Mouse (Mus musculus) heart, postnatal 4 days (tissue): ENCODE results near the gene Exph5. TPM values are rescaled to one million over a fixed set of nuclear protein-coding genes. Genes with fewer than 3 reads are reported as not detected.
A peak's percentile ranks its signal among the peaks of the same experiment; 100 is the strongest.

Source experiments
- DNase-seq: peaks from one replicate; pipeline ENCODE4 v3.0.0; 2021
- total RNA-seq, 2 experiments: library from RNA; stranded (reverse); gene quantifications; 2 replicates each; pipeline ENCODE4 v1.2.3; 2021

Exph5 gene
- total RNA-seq, 2 experiments from 2014 or later = 0.36 to 0.38 TPM

DNA sequence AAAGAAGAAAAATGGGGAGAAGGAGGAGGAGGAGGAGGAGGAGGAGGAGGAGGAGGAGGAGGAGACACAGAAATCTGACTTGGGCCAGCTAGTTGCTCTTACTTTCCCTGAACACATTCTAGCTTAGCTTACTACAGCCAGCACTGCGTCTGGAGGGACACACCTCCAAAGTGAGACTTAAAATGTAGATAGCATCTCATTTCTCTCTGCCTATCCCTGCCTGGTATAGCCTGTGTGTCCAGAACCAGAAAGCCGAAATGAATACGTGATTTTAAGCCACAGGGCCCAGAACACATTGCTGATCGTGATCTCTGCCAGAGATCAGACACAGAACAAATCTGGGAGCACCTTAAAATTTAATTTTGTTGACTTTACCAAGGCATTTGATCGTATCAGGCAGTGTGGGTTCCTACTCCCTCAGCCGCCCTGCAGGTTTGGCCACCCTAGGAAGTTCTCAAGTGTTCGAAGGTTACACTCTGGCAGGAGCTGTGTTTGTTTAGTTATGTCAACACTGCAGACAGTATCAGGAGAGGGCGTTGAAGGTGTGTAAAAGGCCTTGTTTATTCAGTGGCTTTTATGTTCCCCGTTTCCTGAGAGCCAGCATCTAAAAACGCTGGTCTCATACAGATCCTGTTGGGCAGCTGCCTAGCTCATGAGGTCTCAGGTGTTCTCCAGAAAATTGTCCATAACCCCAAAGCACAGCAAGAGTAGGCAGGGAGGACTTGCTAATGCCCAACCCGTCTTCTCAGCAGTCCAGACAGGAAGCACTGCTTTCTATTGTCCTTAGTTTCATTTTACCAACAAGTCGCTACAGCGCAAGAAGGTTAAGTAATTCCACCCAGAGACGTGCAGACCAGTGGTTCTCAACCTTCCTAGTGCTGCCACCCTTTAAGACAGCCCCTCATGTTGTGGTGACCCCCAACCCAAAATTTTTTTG is 55.0 kb downstream of the Exph5 start:
- DNase-seq = no peak

DNA sequence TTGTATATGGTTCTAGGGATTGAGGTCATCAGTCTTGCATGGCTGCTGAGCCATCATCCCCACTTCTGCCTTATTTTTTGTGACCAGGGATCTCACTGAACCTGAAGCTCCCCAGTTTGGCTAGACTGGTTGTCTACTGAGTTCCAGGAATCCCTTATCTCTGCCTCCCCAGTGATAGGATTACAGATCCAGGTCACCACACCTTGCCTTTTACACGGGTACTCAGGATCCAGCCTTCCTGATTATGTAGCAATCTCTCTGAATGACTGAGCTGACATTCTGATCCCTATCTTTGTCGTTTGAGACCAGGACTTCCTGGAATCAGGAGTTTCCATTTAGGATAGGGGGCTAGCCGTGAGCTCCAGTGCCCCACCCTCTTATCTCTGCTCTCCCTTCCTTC is 69.9 kb downstream of the Exph5 start:
- DNase-seq = no peak

GRCm38 (mm10) chr9:53375907-53376306 is 74.4 kb downstream of the Exph5 start:
- DNase-seq = peak; percentile 37

- no peak for DNase-seq
Measured at GRCm38 (mm10) chr9:53376820-53377219, 75.3 kb downstream of the Exph5 start.

- DNase-seq = no peak
Measured at GRCm38 (mm10) chr9:53377597-53377996, 76.1 kb downstream of the Exph5 start.

- DNase-seq = no peak
Measured at GRCm38 (mm10) chr9:53378171-53378570, 76.7 kb downstream of the Exph5 start.

GRCm38 (mm10) chr9:53380595-53380994 is 79.1 kb downstream of the Exph5 start:
- no peak for DNase-seq

GRCm38 (mm10) chr9:53381113-53381615 is 79.7 kb downstream of the Exph5 start:
- no peak for DNase-seq

DNA sequence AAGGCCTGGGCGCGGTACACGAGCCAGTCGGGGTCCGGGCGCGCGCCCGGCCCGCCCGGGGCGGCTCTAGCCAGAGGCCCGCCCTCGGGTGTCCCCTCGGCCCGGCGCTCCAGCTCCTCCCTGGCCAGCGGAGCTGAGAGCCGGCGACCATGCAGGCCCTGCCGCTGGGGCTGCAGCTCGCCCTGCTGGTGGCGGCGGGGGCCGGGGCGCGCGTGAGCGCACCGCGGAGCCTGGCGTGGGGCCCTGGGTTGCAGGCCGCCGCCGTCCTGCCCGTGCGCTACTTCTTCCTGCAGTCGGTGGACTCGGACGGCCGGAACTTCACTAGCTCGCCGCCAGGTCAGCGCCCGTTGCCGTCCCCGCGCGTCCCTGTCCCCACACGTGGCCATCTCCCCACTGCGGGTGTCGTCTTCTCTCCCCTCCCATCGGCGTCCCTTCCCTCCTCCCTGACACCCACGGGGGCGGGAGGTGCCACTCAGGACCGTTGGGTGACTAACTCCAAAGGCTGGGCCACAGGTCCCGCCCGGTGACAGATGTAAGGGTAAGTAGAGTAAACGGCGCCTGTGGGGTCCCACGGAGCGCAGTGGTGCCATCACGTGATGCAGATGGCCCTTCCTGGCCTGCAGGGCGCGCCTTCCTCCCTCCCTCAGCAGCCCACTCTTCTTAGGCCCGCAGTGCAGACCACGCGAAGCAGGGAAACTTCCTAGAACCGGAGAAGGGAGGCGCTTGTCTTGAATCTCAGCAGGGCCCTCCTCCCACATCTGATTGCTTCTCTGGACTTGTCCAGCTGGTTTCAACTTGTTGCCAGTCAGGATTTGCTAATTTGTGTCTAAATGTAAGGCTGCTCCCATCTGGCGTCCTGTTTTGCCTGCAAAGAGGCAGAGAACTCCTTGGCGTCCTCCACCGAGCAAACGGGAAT is 82.7 kb downstream of the Exph5 start, which contains the start of gene Kdelc2:
TSS of gene Kdelc2 (plus strand) at position 75 of the 916 bp plus-strand sequence.
- peak; percentile 76 for DNase-seq

DNA sequence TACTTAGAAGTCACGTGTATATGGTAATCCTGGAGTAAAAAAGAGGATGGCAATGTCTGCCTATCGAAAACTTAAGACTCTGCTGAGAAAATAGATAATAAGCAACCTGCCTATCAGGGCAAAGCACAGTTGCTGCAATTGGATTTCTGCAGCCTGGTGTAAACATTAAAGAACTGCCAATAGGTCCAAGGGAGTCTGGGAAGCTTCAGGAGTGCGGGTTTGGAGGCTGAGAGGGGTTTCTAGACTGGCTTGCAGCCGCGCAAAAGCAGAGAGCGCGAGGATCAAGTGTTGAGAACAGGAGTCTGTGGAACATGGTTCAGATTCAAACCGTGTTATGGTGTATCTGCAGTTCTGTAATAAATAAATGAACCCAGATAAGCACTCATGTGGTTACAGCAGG is 83.4 kb downstream of the Exph5 start:
- DNase-seq = no peak

DNA sequence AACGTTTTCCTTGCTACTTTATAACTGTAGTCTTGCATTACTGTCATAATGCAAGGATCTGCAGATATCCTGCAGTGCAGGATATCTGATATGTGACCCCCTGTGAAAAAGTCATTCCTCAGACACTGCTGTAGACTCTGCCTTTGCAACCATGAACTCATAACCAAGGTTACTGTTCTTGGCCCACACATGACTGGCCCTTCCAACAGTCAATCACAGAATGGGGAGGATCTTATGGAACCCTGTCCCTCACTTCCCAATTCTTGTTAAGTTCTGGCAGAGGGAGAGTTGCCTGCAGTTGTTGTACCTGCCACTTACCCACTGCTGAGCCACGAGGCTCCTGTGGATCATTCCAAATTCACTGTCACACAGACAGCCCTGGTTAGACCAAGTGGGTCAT is 86.0 kb downstream of the Exph5 start:
- no peak for DNase-seq

DNA sequence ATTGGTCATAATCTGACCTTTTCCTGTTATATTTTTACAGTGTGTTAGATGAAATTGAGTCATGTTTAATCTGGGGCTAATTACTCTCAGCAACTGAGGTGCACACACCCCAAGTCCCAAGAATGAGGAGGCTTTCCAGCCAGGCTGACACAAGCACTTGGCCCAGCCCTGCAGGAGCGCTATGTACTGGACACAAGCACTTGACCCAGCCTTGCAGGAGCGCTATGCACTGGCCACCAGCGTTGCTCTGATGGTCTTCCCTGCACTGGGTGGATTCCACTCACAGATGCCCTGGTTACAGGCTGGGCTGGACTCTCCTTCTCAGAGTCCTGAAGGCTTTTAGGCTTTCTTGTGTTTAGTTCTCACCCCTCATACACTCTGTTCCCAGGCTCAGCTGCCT is 87.6 kb downstream of the Exph5 start:
- DNase-seq = no peak

DNA sequence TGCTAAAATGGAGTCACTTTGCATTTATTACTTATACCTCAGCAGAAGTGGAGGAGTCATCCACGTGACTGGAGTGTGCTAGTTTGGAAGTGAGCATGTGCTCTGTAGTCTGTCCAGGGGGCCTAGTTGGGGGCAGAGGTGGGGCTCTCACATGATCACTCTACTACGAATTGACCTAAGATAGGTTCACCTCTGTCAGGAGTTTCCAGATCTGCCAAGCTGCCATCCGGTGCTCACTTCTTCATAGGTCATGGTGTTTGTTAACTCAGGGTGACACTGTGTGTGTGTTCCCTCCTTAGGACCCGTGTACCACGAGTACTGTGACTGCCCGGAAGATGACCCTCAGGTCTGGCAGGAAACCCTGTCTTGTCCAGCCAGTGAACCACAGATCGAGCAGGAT is 88.7 kb downstream of the Exph5 start:
- DNase-seq = no peak

DNA sequence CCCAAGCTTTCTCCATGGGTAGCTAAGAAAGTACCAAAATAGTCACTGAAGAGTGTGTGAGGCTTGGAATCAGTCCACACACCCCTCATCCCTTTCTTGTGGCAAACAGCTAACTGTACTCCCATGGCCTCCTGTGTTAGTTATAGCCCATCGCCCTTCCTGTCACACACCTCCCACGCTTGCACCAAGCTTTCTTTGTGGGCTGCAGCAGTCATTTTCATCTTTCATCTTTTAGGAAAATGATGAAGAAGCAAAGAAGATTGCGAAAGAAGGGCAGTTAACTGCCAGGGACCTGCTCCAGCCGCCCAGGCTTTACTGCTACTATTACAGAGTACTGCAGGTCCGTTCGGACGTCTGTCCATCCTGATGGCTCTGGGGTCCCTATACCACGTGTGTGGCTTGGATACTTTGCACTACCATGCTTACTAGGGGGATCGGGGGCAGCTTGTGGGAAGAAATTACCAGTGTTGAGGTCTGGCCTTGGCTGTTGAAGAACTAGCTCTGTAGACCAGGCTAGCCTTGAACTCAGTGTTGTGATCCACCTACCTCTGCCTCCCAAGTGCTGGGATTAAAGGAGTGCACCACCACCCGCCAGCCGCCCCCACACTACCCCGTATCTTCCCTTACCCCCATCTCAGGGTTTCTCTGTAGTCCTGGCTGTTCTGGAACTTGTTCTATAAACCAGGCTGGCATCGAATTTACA is 96.4 kb downstream of the Exph5 start:
- no peak for DNase-seq

DNA sequence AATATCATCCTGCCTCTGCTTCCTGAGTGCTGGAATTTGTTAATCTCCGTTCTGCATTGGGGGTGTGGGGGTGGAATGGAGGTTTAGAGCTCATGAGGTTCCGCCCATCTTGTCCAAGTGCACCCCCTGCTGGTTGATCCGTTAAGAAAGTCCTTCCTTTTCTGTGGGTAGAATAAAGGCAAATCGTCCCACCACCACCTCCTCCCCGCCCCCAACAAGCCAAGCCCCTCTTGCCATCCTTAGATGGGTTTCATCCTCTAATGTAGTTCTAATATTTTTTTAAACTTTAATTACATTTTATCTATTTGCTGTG is 96.9 kb downstream of the Exph5 start:
- peak; percentile 64 for DNase-seq

GRCm38 (mm10) chr9:53399537-53399936 is 98.1 kb downstream of the Exph5 start:
- no peak for DNase-seq

- DNase-seq = no peak
Measured at GRCm38 (mm10) chr9:53400696-53401095, 99.2 kb downstream of the Exph5 start.

- no peak for DNase-seq
Measured at GRCm38 (mm10) chr9:53401146-53401545, 99.7 kb downstream of the Exph5 start.

GRCm38 (mm10) chr9:53402291-53402711 is 100.8 kb downstream of the Exph5 start, which contains the start of gene 4930550C14Rik:
4930550C14Rik (plus strand) TSS chr9:53402325.
- peak; percentile 54 for DNase-seq

- no peak for DNase-seq
Measured at GRCm38 (mm10) chr9:53402991-53403390, 101.5 kb downstream of the Exph5 start.

- DNase-seq = no peak
Measured at GRCm38 (mm10) chr9:53404050-53404752, 102.7 kb downstream of the Exph5 start.
